Mouse (Mus musculus) retina, postnatal 7 days (tissue): ENCODE data around the gene Gm45062.

Experiments used
- DNase-seq: peaks from one replicate; pipeline ENCODE4 v3.0.0-alpha.2; 2012; ENCODE audit warnings: low read depth, low spot score

Gene Gm45062

GRCm38 (mm10) chr6:8619582-8620350 lies 360.5 kb downstream of the Gm45062 start:
- DNase-seq = no peak

- no peak for DNase-seq
Measured at GRCm38 (mm10) chr6:8623045-8623444, 363.8 kb downstream of the Gm45062 start.

GRCm38 (mm10) chr6:8628226-8628625 lies 369.0 kb downstream of the Gm45062 start:
- no peak for DNase-seq

- no peak for DNase-seq
Measured at GRCm38 (mm10) chr6:8628715-8629267, 369.5 kb downstream of the Gm45062 start.

DNA sequence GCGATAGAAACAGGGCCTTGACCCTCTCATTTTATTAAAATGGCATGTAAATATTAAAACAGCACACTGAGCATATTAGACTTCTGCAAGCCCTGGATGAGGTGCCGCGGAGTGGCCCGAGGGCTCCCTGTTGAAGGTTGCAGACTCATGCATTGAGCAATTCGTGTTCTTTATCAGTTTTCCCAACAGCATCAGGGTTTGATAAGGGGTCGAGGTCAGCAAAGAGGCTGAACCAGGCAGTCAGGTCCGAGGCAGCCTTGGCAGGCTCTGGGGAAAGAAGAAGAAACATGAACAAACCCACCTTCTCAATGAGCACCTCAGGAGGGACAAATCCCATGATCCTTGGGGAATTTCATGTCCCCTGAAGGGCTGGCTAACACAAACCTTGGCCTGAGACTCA lies 371.3 kb downstream of the Gm45062 start:
- no peak for DNase-seq

DNA sequence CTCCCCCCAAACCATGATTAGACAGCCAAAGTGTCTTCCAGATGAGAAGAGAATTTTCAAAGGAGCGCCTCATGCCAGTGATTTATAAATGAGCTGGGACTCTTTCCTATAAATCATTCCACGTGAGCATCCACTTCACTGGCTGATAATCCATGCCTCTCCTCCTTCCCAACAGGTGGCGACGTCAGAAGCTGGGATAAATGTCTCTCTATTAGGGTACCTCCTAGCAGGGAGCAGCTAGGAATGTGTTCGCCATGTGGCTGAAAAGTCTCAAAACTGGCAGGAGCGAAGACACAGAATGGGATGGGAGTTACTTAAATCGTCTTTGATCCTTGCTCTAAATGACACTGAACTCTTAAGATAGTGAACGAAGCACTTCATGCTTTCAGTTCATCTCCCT lies 372.1 kb downstream of the Gm45062 start:
- no peak for DNase-seq

DNA sequence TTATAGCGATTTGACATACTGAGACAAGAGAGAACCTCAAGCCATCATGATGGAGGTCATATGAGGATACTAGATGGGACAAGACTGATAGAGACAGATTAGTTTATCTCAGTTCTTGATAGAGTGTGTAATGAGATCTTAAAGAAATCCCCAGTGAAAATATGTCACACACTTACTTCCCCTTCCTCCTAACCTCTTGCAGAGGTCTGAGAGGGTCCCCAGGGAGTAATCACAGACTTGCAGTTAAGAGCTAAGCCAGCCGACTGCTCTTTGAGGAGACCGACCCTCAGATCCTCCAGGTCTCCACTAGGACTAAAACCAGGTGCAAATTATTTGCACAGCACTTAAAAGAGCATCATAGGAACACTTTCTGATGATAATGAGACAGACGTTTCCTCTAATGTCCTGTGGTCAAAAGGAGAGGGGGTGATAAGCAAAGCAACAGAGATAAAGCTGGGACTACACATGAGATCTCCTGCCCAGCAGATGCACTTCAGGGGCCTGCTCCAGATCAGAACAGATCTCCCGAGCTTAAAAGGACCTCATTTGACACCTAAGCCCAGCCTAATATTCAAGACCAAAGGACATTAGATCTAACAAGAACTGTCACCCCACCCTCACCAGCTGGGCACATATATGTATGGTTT lies 372.9 kb downstream of the Gm45062 start:
- DNase-seq = no peak

- no peak for DNase-seq
Measured at GRCm38 (mm10) chr6:8632701-8633100, 373.5 kb downstream of the Gm45062 start.

DNA sequence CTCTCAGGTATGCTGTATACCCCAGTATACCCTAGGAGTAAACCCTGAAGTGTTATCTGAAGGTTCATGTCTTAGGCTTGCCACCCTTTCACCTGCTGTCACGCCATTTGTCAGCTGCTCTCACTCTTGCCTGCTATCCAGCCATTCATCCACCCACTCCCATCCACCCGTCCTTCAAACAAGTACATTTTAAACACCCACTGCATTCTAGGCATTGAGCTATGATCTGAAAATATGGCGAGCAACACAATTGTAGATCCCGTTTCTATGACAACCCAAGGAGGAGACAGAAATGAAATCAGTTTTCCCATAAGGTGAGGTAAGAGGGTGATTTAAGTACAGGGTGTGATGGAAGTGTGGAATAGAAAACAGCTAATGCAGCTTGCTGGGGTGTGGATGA lies 378.9 kb downstream of the Gm45062 start:
- DNase-seq = no peak

GRCm38 (mm10) chr6:8638899-8639298 lies 379.6 kb downstream of the Gm45062 start:
- DNase-seq = no peak

GRCm38 (mm10) chr6:8639526-8639925 lies 380.3 kb downstream of the Gm45062 start:
- DNase-seq = no peak

- no peak for DNase-seq
Measured at GRCm38 (mm10) chr6:8640863-8641262, 381.6 kb downstream of the Gm45062 start.

GRCm38 (mm10) chr6:8644703-8645102 lies 385.5 kb downstream of the Gm45062 start:
- no peak for DNase-seq

DNA sequence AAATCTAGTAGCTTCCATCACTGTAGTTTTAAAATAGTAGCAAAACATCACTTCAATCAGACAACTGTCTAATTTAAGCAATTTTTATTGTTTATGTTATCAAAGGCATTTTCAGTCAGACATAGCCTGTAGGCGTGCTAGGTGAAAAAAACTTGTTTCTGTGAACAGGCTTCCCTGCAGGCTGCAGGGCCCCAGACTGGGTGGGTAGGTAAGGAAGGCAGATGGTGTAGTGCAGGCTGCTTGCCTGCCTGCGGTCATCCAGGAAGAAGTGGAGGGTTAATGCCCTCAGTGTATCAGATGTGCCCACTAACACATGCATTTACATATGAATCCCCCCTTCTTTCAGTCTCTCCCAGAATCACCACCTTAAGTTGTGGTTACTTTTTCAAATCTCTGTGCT lies 386.5 kb downstream of the Gm45062 start:
- no peak for DNase-seq
